14 mouse cellular contexts compared by ENCODE assay signal in the genomic region with DNA sequence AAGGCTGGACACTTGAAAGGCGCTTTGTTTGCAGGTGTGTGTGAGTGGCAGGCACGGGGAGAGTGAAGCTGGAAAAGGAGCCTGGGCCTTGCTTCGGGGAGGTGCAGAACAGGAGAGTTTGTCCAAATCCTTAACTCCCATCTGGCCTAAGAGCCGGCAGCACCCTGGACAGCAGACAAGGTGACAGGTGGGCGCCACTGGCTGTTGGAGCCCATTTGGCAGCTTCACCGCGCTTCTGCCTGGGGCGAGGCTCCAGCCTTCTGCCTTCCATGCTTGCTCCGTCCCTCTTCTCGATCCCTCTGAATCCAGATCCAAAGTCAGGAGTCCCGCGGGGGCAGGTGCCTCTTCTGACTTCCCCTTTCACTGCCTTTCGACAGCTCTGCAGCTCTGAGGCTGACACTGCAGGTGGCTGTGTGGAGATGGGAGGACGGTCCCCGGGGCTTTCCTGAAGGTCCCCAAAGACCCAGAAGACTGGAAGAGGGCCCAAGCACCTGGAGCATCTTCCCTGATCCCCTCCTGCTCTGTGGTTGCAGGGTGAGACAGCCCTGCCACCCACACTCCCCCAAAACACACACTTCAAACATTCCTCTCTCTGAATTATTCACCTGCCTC. TPM values are rescaled to one million over a fixed set of nuclear protein-coding genes. Genes with fewer than 3 reads are reported as not detected.
A peak's percentile ranks its signal among the peaks of the same experiment; 100 is the strongest.
DNase-seq lines count a peak whose midpoint lies in the region; ATAC-seq and TF ChIP-seq lines count a peak whose summit lies in the region.
"Had no signal": no experiment of that assay in that cellular context is flagged by ENCODE, and none has a peak within 500 bp of the region (broad histone marks: within the 10 kb centered on the region; RNA-seq: fewer than 3 reads in every experiment).

No protein-coding gene starts in this region.

- TF ChIP-seq POLR2A in myocyte (IDR thresholded peaks at IDR 0.05; ENCODE audit: insufficient read length, low read depth) = no peak

- H3ac ChIP-seq in myocyte (ENCODE audit: control insufficient read depth, insufficient read length) = no peak overlapping the region

- no peaks in the 10 kb centered on the region for H3K9me3 ChIP-seq in midbrain, embryonic 16.5 days (replicated peaks; ENCODE audit: control insufficient read depth, low read length, poor library complexity, severe bottlenecking)
- H3K9me3 ChIP-seq in midbrain, embryonic 11.5 days (ENCODE audit: control insufficient read depth, low read length) = no peaks in the 10 kb centered on the region
- H3K9me3 ChIP-seq: liver, embryonic 12.5 days; midbrain, embryonic 10.5 days had no signal

- peaks cover 9% of the 10 kb centered on the region for H3K27me3 ChIP-seq in midbrain, embryonic 16.5 days (ENCODE audit: control insufficient read depth, insufficient read depth, low read depth, low read length)
- H3K27me3 ChIP-seq in midbrain, embryonic 11.5 days (ENCODE audit: control insufficient read depth, insufficient read depth, low read length) = peaks cover 67% of the 10 kb centered on the region
- H3K27me3 ChIP-seq in myocyte (ENCODE audit: control insufficient read depth, insufficient read depth, insufficient read length) = peaks cover 88% of the 10 kb centered on the region

- no peak overlapping the region for H3K27ac ChIP-seq in midbrain, embryonic 16.5 days (ENCODE audit: low read length)
- no peak overlapping the region for H3K27ac ChIP-seq in midbrain, embryonic 11.5 days (ENCODE audit: low read depth, low read length)
- H3K27ac ChIP-seq: liver, embryonic 12.5 days had no signal

- no peak overlapping the region for H3K4me3 ChIP-seq in midbrain, embryonic 16.5 days (ENCODE audit: low read depth, low read length)
- H3K4me3 ChIP-seq in midbrain, embryonic 11.5 days (ENCODE audit: low read depth, low read length) = no peak overlapping the region
- no peak overlapping the region for H3K4me3 ChIP-seq in myocyte
- H3K4me3 ChIP-seq: liver, embryonic 12.5 days; midbrain, embryonic 10.5 days had no signal

- H3K36me3 ChIP-seq in midbrain, embryonic 16.5 days (ENCODE audit: control insufficient read depth, insufficient read depth, low read length) = no peaks in the 10 kb centered on the region
- no peaks in the 10 kb centered on the region for H3K36me3 ChIP-seq in midbrain, embryonic 11.5 days (ENCODE audit: control insufficient read depth, insufficient read depth, low read length)
- no peaks in the 10 kb centered on the region for H3K36me3 ChIP-seq in myocyte (ENCODE audit: control insufficient read depth, insufficient read depth)
- H3K36me3 ChIP-seq: liver, embryonic 12.5 days; midbrain, embryonic 10.5 days had no signal

- H3K9ac ChIP-seq in midbrain, embryonic 16.5 days (ENCODE audit: low read depth, low read length) = peak overlapping the region; percentile 28
- H3K9ac ChIP-seq in midbrain, embryonic 11.5 days (ENCODE audit: low read length) = no peak overlapping the region
- H3K9ac ChIP-seq: liver, embryonic 12.5 days had no signal

- peak; percentile 24 for DNase-seq in heart, postnatal 4 days
- DNase-seq in heart, postnatal 36 days = no peak
- DNase-seq in midbrain, embryonic 11.5 days (ENCODE audit: low spot score, missing footprints) = no peak
- peak; percentile 53 for DNase-seq in brain, adult 2 months (ENCODE audit: low read depth, low spot score)
- DNase-seq in frontal cortex, postnatal 14 days (ENCODE audit: low spot score in 2 of 2) = no peak
- no peak for DNase-seq in lung, postnatal 14 days
- DNase-seq: cerebellum, adult 11 months; gastrocnemius, postnatal 25 days; kidney, adult 9 months had no signal

- no peak overlapping the region for H3K4me2 ChIP-seq in midbrain, embryonic 16.5 days (ENCODE audit: low read length)
- no peak overlapping the region for H3K4me2 ChIP-seq in midbrain, embryonic 11.5 days
- H3K4me2 ChIP-seq in myocyte (ENCODE audit: low read depth) = no peak overlapping the region
- H3K4me2 ChIP-seq: liver, embryonic 12.5 days had no signal

- 25% methylated on average over 15 of the region's 15 CpGs for WGBS in midbrain, embryonic 16.5 days
- 21% methylated on average over 15 of the region's 15 CpGs for WGBS in midbrain, embryonic 11.5 days

- H3K79me2 ChIP-seq in myocyte (ENCODE audit: control insufficient read depth, insufficient read depth) = no peaks in the 10 kb centered on the region

- ATAC-seq in midbrain, embryonic 16.5 days = no peak
- no peak for ATAC-seq in midbrain, embryonic 11.5 days (ENCODE audit: low FRiP score)
- ATAC-seq: hindbrain, embryonic 16.5 days; liver, embryonic 12.5 days had no signal

- intact Hi-C loops in heart, postnatal 36 days (cut with DNase I) = no loop called here

- peaks cover 28% of the 10 kb centered on the region for H3K4me1 ChIP-seq in midbrain, embryonic 16.5 days (ENCODE audit: control insufficient read depth, insufficient read depth, low read length)
- H3K4me1 ChIP-seq in midbrain, embryonic 11.5 days (ENCODE audit: control insufficient read depth, insufficient read depth, low read length) = peaks cover 20% of the 10 kb centered on the region
- H3K4me1 ChIP-seq: liver, embryonic 12.5 days had no signal

TF ChIP-seq in myocyte, 11 proteins besides CTCF, POLR2A, EP300 and RAD21:
- TF ChIP-seq TCF12 (IDR thresholded peaks at IDR 0.05; ENCODE audit: insufficient read depth, poor library complexity, severe bottlenecking) (no peak), USF1 (IDR thresholded peaks at IDR 0.05; ENCODE audit: low read depth) (no peak), SRF (IDR thresholded peaks at IDR 0.05; ENCODE audit: control insufficient read depth, insufficient read length, low read depth) (no peak), CEBPB (IDR thresholded peaks at IDR 0.05; ENCODE audit: insufficient read depth, poor library complexity, severe bottlenecking) (no peak), POLR2AphosphoS2 (IDR thresholded peaks at IDR 0.05; ENCODE audit: insufficient read length, low read depth) (no peak), E2F4 (IDR thresholded peaks at IDR 0.05; ENCODE audit: insufficient read depth) (no peak), REST (IDR thresholded peaks at IDR 0.05; ENCODE audit: insufficient read depth, insufficient read length) (peak; percentile 73), MAX (IDR thresholded peaks at IDR 0.05; ENCODE audit: low read depth) (no peak), MYOD1 (IDR thresholded peaks at IDR 0.05; ENCODE audit: control insufficient read depth in 1 of 3, insufficient read length in 2 of 3, low read depth in 2 of 3) (peak in 1 of 3 experiments; percentile 56), MYOG (IDR thresholded peaks at IDR 0.05; ENCODE audit: control insufficient read depth in 1 of 3, insufficient read depth in 1 of 3, insufficient read length in 2 of 3, low read depth in 2 of 3) (peak in 1 of 3 experiments; percentile 61), TCF3 (IDR thresholded peaks at IDR 0.05; ENCODE audit: insufficient read length, low read depth) (no peak)
TF ChIP-seq in myocyte: peak in this region for 3.

RNA-seq across cellular contexts. Expression of a gene that starts 5.0 kb away (rescaled TPM):
- total RNA-seq in heart, postnatal 4 days (2021) = under 1 TPM; 0.24 to 0.27 TPM
- total RNA-seq in heart, postnatal 36 days (2021) = under 1 TPM; 0.43 to 0.50 TPM
- 13.9 and 15.4 TPM in 2 replicates for polyA plus RNA-seq in midbrain, embryonic 16.5 days (2015; fragmentation: Nextera tagmentation; extraction: Ambion mirVana)
- polyA plus RNA-seq in midbrain, embryonic 11.5 days (2014; fragmentation: Nextera tagmentation; extraction: Ambion mirVana) = 4.8 and 6.4 TPM in 2 replicates
- 1.5 TPM for polyA plus RNA-seq in myocyte (2012; fragmentation: generic; extraction: Trizol)

RNA-seq across cellular contexts. Expression of a gene that starts 48.0 kb away (rescaled TPM):
- total RNA-seq in heart, postnatal 4 days (2021) = 10 to 100 TPM; 18.9 to 20.6 TPM
- 10 to 100 TPM; 17.2 to 18.3 TPM for total RNA-seq in heart, postnatal 36 days (2021)
- 68.0 and 71.9 TPM in 2 replicates for polyA plus RNA-seq in midbrain, embryonic 16.5 days (2015; fragmentation: Nextera tagmentation; extraction: Ambion mirVana)
- 49.5 and 49.7 TPM in 2 replicates for polyA plus RNA-seq in midbrain, embryonic 11.5 days (2014; fragmentation: Nextera tagmentation; extraction: Ambion mirVana)
- 50.3 TPM for polyA plus RNA-seq in myocyte (2012; fragmentation: generic; extraction: Trizol)

Comparison
In these comparisons a context has a peak if more than half of its experiments do, and no peak if none do; other contexts are left out.
1. DNase-seq: peak in heart, postnatal 4 days (single experiment) and brain, adult 2 months (single experiment); none in heart, postnatal 36 days (0 of 2), midbrain, embryonic 11.5 days (single experiment), frontal cortex, postnatal 14 days (0 of 2) and lung, postnatal 14 days (single experiment).